Mouse (Mus musculus) ovary, postnatal 36 days (tissue): ENCODE measurements around the gene Zfp385a.

Experiments
- DNase-seq: peaks from one replicate; pipeline ENCODE4 v3.0.0; 2022; ENCODE audit warnings: low spot score, mixed read lengths

Gene Zfp385a

GRCm38 (mm10) chr15:103339961-103340337 is at the start of gene Zfp385a:
TSS of gene Zfp385a (minus strand) at chr15:103340093.
- DNase-seq, result peak; percentile 53

DNA sequence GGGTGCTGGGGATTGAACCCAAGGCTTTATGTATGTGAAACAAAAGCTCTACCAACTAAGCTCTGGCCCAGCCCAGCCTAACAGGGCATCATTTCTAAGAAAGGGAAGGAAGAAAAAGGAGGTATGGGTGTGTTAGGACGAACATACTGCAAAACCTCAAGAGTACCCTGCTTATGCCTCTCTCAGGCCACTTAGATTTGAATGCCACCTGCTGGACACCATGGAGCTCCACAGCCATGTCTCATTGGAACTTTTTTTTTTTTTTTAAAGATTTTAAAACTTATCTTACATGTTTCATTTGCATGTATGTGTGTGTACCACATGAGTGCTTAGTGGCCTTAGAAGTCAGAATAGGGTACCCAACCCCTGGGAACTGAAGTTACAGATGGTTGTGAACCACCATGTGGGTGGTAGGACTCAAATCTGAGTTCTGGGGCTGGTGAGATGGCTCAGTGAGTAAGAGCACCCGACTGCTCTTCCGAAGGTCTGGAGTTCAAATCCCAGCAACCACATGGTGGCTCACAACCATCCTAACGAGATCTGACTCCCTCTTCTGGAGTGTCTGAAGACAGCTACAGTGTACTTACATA is 48.8 kb upstream of the Zfp385a start:
- DNase-seq, result no peak

DNA sequence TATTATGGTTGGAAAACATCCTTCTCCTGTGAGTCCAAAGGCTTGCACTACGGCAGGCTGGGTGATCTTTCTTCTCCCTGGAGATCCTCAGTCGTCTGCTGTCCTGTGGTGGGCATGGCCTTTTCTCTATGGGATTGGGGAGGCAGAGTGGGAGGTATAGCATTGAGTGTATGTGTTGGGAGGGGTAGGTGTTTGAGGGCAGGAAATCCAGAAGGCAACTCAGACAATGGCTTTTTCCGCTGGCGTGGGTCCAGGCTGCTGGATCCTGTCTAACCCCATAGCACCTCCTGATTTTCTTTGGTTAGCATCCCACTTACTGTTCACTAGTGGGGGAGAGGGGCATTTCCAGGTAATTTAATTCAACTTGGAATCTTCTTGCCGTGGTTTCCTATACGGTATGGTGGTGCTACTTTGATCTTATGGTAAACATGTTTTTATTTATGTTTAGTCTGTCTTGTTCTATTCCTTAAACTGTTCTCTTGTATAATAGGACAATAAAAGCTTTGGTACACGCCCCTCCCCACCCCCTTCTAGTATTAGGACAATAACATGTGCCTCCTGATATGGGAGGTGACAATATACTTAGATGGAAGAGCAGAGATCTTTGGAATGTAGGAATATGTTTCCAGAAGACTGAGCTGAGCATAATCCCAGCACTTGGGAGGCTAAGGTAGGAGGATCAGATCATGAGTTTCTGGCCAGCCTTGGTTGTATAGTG is 44.0 kb upstream of the Zfp385a start:
- DNase-seq, result no peak

DNA sequence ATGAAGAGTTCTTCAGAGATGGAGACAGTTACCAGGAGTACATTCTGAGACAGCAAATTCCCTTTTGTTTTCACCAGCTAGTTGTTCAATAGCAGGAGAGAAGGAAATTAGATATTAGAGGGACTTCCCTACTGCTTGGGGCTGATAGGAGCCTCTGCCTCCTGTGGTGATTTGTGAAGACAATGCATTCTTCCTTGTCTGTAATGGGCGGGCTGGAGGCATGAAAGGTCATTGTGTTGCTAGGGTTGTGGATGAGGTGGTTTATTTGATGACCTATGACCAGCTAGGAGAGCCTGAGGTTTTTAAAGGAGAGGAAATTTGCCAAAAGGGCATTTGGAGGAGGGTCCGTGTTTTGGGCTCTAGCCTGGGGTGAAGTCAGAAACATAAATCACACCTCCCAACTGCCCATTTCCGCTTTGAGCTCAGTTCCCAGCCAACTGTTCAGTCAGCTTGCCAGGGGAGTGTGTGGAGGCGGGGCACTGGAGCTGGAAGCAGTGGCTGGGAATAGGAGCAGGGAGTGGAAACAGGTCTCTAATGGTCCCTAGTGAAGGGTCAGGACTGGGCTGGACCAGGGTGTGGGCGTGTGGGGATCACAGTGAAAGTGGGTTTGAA is 43.0 kb upstream of the Zfp385a start:
- peak; percentile 57 for DNase-seq

GRCm38 (mm10) chr15:103382075-103382474 is 42.2 kb upstream of the Zfp385a start:
- DNase-seq, result no peak

DNA sequence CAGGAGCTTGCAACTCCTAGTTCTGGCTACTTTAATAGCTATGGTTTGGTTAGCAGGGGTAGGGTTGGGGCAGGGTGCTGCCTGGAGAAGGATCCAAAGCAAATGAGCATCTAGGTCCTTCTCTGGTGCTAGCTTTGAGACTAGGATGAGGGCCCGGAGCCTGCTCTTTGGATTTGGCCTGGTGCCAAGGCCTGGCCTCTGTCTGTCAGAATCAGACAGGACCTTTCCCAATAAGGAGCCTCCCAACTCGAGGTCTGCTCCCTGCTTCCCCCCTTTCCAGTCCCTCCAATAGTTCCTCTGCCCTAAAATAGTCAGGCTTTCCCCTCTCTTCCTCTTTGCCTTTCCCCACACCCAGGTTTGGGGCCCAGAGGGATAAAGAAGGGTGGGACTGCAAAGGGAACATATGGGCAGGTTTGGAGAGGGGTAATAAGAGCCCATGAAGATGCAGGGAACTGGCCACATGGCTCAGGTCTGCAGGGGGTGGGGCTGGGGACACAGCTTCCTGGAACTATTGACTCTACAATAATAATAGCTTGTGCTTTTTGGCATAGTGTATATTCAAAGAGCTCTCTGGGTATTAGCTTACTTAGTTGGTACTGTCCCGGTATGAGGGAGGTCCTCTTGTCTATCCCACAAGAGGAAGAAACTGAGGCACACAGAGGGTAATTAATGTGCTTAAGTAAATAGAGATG is 38.9 kb upstream of the Zfp385a start:
- DNase-seq, result no peak

DNA sequence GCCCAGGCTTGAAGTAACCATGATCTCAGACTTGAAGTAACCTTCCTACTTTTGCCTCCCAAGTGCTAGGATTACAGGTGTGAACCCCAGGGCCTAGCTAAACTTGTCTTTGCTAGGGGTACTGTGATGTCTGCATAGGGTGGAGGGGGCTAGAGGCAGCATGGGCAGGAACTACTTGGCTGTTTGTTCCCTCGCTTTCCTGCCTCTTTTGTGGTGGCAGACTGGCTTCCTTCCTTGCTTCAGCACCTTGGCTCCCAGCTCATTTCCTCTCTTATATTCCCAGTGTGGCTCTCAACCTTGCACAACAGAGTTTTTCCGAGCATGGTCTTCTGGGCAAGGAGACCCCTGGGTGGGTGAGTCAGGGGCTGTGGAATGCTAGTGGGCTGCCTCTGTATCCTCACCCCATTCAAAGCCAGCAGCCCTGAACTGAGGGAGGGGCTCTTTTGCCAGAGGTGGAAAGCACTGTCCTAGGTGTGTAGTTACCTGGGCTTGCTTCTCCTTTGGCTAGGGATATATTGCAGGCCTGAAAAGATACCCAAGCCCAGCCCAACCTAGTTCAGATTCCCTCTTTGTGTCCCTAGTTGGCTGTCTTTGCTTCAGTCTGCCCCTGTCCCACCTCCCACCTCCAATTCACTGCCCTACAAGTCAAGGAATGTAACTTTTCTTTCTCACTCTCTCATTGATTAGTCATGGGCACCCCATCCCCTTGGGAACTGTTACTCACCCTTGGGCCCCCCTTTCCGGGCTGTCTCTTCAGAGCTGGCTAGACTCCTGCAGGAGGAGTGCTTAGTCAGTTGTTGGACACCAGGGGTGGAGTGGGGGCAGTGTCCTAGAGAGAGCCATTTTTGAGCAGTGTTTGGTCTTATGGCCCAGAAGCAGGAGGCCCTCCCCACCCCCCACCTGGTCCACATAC is 38.1 kb upstream of the Zfp385a start:
- DNase-seq, result no peak

DNA sequence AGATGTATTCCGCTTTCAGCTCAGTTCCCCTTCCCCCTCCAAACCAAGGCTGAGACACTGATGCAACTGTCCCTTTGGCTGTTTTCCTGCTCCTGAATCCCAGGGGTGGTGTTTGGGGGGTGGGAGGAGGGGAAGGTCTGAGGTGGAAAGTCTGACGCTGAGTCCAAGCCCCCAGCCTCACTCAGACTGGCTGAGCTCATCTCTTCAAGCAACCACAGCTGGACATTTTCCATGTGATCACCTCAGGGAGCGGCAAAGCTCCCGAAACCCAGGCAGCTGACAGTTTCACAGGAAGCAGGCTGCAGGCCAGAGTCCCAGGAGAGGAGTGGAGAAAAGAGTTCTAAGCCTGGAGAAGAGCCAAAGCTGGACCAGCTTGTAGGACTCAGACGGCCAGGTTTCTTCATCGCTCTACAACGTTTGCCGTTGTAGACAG is 37.0 kb upstream of the Zfp385a start:
- no peak for DNase-seq

GRCm38 (mm10) chr15:103375112-103375800 is 35.4 kb upstream of the Zfp385a start:
- DNase-seq, result no peak

DNA sequence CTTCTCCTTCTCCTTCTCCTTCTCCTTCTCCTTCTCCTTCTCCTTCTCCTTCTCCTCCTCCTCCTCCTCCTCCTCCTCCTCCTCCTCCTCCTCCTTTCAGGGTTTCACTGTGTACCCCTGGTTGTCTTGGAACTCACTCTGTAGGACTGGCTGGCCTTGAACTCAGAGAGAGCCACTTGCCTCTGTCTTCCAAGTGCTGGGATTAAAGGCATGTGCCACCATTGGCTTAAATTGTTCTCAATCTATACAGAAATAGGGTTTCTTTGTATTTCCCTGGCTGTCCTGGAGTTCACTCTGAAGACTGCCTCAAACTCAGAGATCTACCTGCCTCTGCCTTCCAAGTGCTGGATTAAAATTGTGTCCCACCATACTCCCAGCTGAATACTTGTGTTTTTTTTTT is 32.6 kb upstream of the Zfp385a start:
- no peak for DNase-seq

DNA sequence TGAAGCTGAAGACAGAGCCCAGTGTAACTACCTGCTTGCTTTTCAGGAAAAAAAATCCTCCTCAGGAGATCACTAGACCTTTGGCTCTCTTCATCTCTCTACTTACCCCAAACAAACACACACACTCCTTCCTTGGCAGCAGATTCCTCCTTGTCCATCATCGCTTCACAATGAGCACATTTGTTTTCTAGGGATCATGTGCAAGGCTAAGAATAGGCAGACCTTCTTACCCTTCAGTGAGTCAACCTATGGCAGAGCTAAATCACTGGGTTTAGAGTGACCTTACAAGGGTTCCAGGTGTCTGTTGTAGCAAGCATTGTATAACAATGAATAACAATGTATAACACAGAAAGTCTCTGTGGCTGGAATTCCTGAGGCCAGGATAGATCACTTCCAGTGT is 31.8 kb upstream of the Zfp385a start:
- DNase-seq, result no peak

- DNase-seq, result no peak
These were observed 31.3 kb upstream of the Zfp385a start for GRCm38 (mm10) chr15:103371208-103371607.

DNA sequence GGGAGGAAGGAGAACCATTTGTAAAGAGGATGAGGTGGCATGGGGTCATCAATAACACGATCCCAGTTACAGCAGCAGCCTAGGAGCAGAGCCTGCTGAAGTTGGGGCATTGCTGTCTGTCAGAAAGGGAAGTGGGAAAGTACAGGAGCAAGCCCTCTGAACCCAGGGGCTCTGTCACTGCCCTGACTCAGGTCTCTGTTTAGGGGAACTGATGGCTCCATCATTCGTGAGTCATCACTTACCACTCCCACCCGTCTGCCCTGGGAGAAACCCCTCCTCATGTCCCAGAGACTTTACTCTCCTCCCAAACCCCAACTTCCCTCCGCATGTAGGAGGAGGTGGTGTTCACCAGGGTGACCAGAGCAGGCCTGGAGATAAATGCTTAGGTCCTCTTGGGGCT is 30.6 kb upstream of the Zfp385a start:
- no peak for DNase-seq

DNA sequence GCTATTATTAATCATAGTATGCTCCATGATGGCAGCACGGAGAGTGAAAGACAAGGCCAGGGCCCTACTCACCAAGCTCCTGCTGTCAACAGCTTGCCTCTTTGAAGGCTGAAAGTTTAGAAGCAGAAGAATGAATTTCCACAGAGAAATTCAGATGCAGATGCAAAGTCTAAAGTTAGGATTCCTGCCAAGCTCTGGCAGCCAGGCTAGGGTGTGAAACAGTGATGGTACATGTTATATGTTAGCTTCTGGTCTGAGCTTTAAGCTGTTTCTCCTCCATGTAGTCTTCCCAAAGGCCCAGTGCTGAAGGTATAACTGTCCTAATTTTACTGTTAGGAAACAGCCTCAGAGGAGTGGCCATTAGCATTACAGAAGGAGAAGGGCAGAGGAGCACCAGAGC is 29.2 kb upstream of the Zfp385a start:
- DNase-seq, result no peak

GRCm38 (mm10) chr15:103368179-103368940 is 28.5 kb upstream of the Zfp385a start:
- no peak for DNase-seq

DNA sequence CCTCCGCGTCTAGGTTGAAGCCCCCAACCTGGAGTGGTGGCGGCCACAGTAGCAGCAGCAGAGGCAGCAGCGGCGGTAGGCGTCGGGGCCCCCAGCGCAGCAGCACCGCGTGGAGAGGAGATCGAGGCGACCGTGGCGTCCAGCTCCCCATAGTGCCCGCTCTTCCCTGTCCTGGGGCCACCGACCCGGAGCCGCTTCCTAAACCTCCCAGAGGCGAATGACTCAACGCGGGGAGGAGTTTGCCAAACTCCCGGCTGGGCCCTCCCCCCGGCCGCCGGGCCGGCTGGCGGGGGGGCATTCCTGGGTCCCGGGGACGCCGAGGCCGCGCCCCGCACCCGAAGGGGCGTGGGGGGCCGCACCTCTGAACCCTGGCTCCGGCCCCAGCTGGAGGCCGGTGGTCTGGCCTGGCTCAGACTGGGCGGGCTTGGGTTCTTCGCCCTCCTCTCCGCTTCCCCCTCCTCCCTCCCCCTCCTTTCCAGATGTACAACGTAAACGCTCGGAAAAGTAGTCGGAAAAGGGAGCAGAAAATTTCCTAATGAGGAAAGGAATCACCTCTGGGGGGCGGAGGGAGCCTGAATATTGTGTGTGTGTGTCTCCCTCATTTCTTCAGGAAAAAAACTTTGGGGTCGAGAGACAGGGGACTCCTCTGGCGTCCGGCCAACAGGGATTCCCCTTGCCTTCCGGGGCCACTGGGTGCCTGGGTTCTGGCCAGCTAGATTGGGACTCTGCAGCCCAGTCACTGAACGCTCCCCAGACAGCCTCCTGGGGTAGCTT is 26.7 kb upstream of the Zfp385a start, which contains the start of gene Itga5:
TSS of gene Itga5 (minus strand) at position 388 of the 774 bp plus-strand sequence.
- DNase-seq, result peak; percentile 76

DNA sequence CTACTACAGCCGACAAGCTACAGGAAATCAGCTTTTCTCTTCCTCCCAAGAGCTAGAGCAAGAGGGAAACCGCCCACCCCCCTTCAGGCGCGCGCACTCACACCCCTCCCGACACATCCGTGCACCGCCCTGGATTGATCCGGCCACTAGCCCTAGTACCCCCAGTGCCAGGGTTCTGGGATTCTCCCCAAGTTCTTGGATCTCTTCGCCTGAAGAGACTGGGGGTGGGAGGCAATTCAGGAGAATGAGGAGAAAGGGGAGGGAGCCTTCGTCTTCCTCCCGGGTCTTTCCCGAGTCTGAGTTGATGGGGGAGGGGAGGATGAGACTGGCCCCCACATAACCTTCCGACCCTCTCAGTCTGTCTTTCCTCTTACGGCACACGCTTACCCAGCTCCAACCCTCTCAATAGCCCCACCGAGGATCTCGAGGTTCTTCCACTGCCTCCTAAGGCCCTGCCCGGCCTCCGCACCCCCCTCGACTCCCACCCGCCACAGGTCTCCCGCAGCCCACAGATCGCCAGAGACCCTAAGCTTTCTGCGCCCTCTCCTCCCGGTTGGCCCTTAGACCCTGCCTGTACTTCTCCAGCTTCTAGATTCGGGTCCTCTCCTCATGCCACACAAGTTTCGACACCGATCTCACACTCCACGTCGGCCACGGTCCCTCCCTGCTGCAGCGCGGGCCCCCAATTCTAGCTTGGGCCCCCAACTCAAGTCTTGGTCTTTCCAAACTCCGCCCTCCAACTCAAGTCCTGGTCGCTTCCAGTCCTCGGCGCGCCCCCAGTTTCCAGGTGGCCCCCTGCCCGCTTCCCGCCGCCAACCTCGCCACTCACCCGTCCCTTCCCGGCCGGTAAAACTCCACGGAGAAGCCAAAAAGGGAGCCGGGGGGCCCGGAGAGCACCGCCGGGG is 25.8 kb upstream of the Zfp385a start:
- DNase-seq, result no peak

GRCm38 (mm10) chr15:103364761-103365160 is 24.9 kb upstream of the Zfp385a start:
- no peak for DNase-seq
